Mouse (Mus musculus): ENCODE data around the gene Stxbp4. TPM values are rescaled to one million over a fixed set of nuclear protein-coding genes. Genes with fewer than 3 reads are reported as not detected.

The Stxbp4 gene
- polyA plus RNA-seq, 1 experiment: 3.5 TPM

DNA sequence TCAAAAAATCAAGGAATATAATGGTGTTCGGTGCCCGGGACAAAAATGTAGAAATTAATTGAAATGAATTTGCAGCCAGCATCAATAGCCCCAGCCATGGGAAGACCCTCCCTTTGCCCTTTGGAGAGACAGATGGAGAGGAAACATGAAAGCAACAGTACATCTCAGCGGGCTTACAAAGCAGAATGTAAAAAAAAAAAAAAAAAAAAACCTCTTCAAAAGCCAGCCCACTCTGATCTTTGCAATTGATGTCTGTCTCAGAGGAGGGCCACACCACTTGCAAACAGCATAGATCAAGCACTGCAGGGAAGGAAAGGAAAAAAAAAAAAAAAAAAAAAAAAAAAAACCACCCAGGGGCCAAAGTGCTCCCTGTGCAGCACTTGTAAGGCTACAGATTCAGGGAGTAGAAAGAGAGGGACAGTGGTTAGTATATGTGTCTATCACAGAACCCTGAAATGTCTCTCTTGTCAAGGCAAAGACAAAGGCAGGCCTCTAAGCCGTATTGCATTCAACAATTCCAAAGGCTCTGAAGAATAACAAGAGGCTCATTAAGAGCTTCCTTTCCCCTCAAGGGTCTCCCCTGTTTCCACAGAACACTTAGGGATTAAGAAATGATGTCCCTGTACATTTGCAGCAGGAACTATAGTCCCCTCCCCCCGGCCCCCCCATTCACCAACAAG, 25.9 kb upstream of the Stxbp4 start:
- H3K4me1 ChIP-seq (ENCODE audit: control insufficient read depth, insufficient read depth, low read length): peaks cover 6% of the 10 kb centered on the region; the same call in 1 of the 2 replicates
- H3K27ac ChIP-seq (ENCODE audit: control insufficient read depth, insufficient read depth, low read depth, low read length, poor library complexity): peak overlapping the region; percentile 60; the same call in 1 of the 2 replicates
- WGBS: 58% methylated on average over 5 of the region's 5 CpGs
- H3K4me3 ChIP-seq (replicated peaks; ENCODE audit: control insufficient read depth, low read depth, low read length): no peak overlapping the region
- TF ChIP-seq POLR2A (IDR thresholded peaks at IDR 0.05; ENCODE audit: borderline replicate concordance, control insufficient read depth, low read depth, low read length) (no peak), CTCF (IDR thresholded peaks at IDR 0.05; ENCODE audit: control insufficient read depth, insufficient read depth, low read length) (no peak)

GRCm38 (mm10) chr11:90663052-90663451, 25.2 kb upstream of the Stxbp4 start:
- 41% methylated on average over 3 of the region's 3 CpGs for WGBS
- no peak overlapping the region for H3K4me3 ChIP-seq (replicated peaks; ENCODE audit: control insufficient read depth, low read depth, low read length)

GRCm38 (mm10) chr11:90660662-90661061, 22.8 kb upstream of the Stxbp4 start:
- no peak for TF ChIP-seq CTCF (IDR thresholded peaks at IDR 0.05; ENCODE audit: control insufficient read depth, insufficient read depth, low read length)
- no peak for TF ChIP-seq POLR2A (IDR thresholded peaks at IDR 0.05; ENCODE audit: borderline replicate concordance, control insufficient read depth, low read depth, low read length)
- no peak overlapping the region for H3K27ac ChIP-seq (ENCODE audit: control insufficient read depth, insufficient read depth, low read depth, low read length, poor library complexity)
- WGBS: 88% methylated on average over 4 of the region's 4 CpGs
- H3K4me1 ChIP-seq (ENCODE audit: control insufficient read depth, insufficient read depth, low read length): peaks cover 3% of the 10 kb centered on the region; the same call in 1 of the 2 replicates
- no peak overlapping the region for H3K4me3 ChIP-seq (replicated peaks; ENCODE audit: control insufficient read depth, low read depth, low read length)

More at GRCm38 (mm10) chr11:90663052-90663451, 25.2 kb upstream of the Stxbp4 start:
- TF ChIP-seq CTCF (IDR thresholded peaks at IDR 0.05; ENCODE audit: control insufficient read depth, insufficient read depth, low read length) (no peak), POLR2A (IDR thresholded peaks at IDR 0.05; ENCODE audit: borderline replicate concordance, control insufficient read depth, low read depth, low read length) (no peak)
- H3K4me1 ChIP-seq (ENCODE audit: control insufficient read depth, insufficient read depth, low read length): peaks cover 6% of the 10 kb centered on the region; the same call in 1 of the 2 replicates
- no peak overlapping the region for H3K27ac ChIP-seq (ENCODE audit: control insufficient read depth, insufficient read depth, low read depth, low read length, poor library complexity)

DNA sequence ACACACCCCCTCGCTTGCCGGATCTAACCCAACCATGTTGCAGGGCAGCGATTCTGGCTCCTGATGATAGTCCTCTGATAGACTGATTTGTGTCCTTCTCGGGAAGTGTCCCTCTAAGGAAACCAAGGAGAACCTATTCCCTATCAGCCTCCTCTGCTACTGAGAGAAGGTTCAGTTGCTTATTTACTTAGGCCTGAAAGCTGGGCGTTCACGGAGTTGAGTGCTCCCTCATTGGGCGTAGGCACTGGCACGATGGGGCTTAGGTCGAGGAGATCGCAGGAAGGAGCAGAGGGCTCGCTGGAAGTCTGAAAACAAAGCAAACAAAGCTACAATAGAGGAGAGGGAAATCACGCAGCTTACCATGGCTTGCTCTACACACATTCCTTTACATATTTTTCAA, 19.6 kb upstream of the Stxbp4 start:
- no peak for TF ChIP-seq CTCF (IDR thresholded peaks at IDR 0.05; ENCODE audit: control insufficient read depth, insufficient read depth, low read length)
- Histone ChIP-seq H3K4me1 (ENCODE audit: control insufficient read depth, insufficient read depth, low read length) (peaks cover under 1% of the 10 kb centered on the region; the same call in 1 of the 2 replicates), H3K27ac (ENCODE audit: control insufficient read depth, insufficient read depth, low read depth, low read length, poor library complexity) (no peak overlapping the region), H3K4me3 (replicated peaks; ENCODE audit: control insufficient read depth, low read depth, low read length) (no peak overlapping the region)
- WGBS: 94% methylated on average over 12 of the region's 12 CpGs

- no peak for TF ChIP-seq CTCF (IDR thresholded peaks at IDR 0.05; ENCODE audit: control insufficient read depth, insufficient read depth, low read length)
- no peak for TF ChIP-seq POLR2A (IDR thresholded peaks at IDR 0.05; ENCODE audit: borderline replicate concordance, control insufficient read depth, low read depth, low read length)
- Histone ChIP-seq H3K4me1 (ENCODE audit: control insufficient read depth, insufficient read depth, low read length) (no peaks in the 10 kb centered on the region), H3K4me3 (replicated peaks; ENCODE audit: control insufficient read depth, low read depth, low read length) (no peak overlapping the region), H3K27ac (ENCODE audit: control insufficient read depth, insufficient read depth, low read depth, low read length, poor library complexity) (no peak overlapping the region)
- 89% methylated on average over 4 of the region's 4 CpGs for WGBS
These were observed 14.7 kb upstream of the Stxbp4 start for GRCm38 (mm10) chr11:90652603-90653002.

DNA sequence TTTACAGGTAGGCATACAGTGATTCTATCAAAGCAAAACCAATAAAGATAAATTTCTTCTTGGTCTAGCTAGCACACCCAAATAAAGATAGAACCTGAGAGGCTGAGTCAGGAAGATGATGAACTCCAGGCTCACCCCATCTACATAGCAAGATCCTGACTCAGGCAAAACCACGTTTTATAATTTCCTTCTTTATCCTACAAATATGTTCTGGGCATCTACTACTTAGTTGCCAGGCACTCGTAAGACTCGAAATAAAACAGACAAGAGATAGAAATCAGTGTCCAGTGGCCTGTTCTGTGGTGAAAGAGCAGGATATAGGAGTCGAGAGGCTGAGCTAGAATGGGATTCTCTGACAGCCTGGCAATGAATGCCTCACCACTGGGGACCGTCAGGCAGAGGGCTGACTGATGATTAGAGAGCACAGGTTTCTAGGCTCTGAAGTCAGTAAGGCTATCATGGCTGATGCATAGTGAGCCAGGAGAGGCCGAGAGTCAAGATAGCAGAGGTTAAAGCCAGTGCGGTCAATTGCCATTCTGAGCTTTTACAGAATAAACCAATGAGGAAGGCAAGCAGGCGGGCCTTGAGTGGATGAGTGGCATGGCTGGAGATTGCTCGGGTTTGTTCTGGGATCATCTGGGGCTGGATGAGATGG, 12.5 kb upstream of the Stxbp4 start:
- H3K4me3 ChIP-seq (replicated peaks; ENCODE audit: control insufficient read depth, low read depth, low read length): no peak overlapping the region
- TF ChIP-seq CTCF (IDR thresholded peaks at IDR 0.05; ENCODE audit: control insufficient read depth, insufficient read depth, low read length) (no peak), POLR2A (IDR thresholded peaks at IDR 0.05; ENCODE audit: borderline replicate concordance, control insufficient read depth, low read depth, low read length) (no peak)
- WGBS: 80% methylated on average over 9 of the region's 9 CpGs
- H3K4me1 ChIP-seq (ENCODE audit: control insufficient read depth, insufficient read depth, low read length): no peaks in the 10 kb centered on the region
- no peak overlapping the region for H3K27ac ChIP-seq (ENCODE audit: control insufficient read depth, insufficient read depth, low read depth, low read length, poor library complexity)

DNA sequence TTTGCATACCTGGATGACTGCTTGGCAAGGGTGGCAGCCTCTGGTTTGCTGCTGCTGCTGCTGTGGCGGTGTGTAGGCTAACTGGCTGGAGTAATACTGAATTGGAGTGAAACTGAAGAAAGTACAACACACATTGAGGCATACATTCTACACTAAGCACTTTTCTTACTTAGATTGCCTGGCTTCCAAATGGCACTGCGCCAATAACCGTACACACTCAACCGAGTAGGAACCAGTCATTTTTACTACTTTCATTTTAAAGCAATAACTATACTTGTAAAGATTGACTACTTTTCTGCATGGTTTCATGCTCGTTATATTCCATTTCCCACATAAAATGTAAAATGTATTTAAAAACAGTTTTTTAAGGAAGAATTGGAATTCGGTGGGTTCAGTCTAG, 11.9 kb upstream of the Stxbp4 start:
- no peaks in the 10 kb centered on the region for H3K4me1 ChIP-seq (ENCODE audit: control insufficient read depth, insufficient read depth, low read length)
- 73% methylated on average over 6 of the region's 6 CpGs for WGBS
- H3K4me3 ChIP-seq (replicated peaks; ENCODE audit: control insufficient read depth, low read depth, low read length): no peak overlapping the region
- H3K27ac ChIP-seq (ENCODE audit: control insufficient read depth, insufficient read depth, low read depth, low read length, poor library complexity): no peak overlapping the region
- TF ChIP-seq CTCF (IDR thresholded peaks at IDR 0.05; ENCODE audit: control insufficient read depth, insufficient read depth, low read length) (no peak), POLR2A (IDR thresholded peaks at IDR 0.05; ENCODE audit: borderline replicate concordance, control insufficient read depth, low read depth, low read length) (no peak)

DNA sequence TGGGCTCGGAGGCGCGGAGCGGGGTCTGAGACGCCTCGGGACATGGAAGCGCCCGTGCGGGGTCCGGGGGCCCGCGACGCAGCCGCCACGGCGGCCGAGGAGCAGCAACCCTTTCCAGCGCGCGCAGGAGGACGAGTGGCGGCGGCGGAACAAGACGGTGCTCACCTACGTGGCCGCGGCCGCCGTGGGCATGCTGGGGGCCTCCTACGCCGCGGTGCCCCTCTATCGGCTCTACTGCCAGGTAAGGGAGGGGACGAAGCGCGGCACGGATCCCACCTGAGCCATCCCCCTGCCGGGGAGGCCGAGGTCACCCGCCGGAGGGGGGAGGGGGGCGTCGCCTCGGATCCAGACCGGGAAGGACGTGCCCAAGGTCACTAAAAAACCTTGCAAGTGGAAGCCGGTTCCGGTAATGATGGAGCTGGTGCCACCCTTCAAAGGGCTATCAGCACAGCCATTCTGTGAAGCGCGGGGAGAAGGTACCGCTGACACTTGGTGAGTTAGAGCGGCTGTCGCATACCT, 487 bp upstream of the Stxbp4 start:
- no peaks in the 10 kb centered on the region; the same call in 1 of the 2 replicates for H3K4me1 ChIP-seq (ENCODE audit: control insufficient read depth, insufficient read depth, low read length)
- H3K27ac ChIP-seq (ENCODE audit: control insufficient read depth, insufficient read depth, low read depth, low read length, poor library complexity): peak overlapping the region; percentile 80
- WGBS: 1% methylated on average over 54 of the region's 54 CpGs
- no peak for TF ChIP-seq POLR2A (IDR thresholded peaks at IDR 0.05; ENCODE audit: borderline replicate concordance, control insufficient read depth, low read depth, low read length)
- TF ChIP-seq CTCF (IDR thresholded peaks at IDR 0.05; ENCODE audit: control insufficient read depth, insufficient read depth, low read length): no peak
- H3K4me3 ChIP-seq (replicated peaks; ENCODE audit: control insufficient read depth, low read depth, low read length): peak overlapping the region; percentile 92
